Mouse (Mus musculus) embryonic stem cell, embryonic (primary cell): ENCODE data around the gene Cyba.

ENCODE experiments used
- CTCF ChIA-PET, 4 experiments: fragments of 300-600 bp in 2 of 4; fragments of 350-600 bp in 2 of 4; sonication (Branson Sonifier 250); formaldehyde crosslinking; loops; one replicate each; lab custom pipeline; 2022; ENCODE audit warnings: inconsistent platforms in 2 of 4; lab: Charles Lee
- POLR2A ChIA-PET, 4 experiments: fragments of 300-600 bp in 2 of 4; fragments of 350-600 bp in 2 of 4; sonication (Branson Sonifier 250); formaldehyde crosslinking; loops; one replicate each; lab custom pipeline; 2022; ENCODE audit warnings: antibody characterized with exemption in 4 of 4, inconsistent platforms in 1 of 4; lab: Charles Lee

The Cyba gene

GRCm38 (mm10) chr8:122437708-122438331 is 5.1 kb upstream of the Cyba start:
- POLR2A ChIA-PET = interaction anchor here in 2 of 4 experiments (0.8 to 2.4 kb wide), 10 partner anchors 8 to 529 kb away, joined by 3 to 15 read pairs (median 3); partner anchors contain the start of gene Il17c (in 1 of the 2)
- CTCF ChIA-PET = interaction anchor here in 2 of 4 experiments (1.2 to 1.5 kb wide), 5 partner anchors 14 to 169 kb away, joined by 3 to 5 read pairs (median 3); partner anchors contain the start of gene Snai3 (in 1 of the 2)

GRCm38 (mm10) chr8:122436586-122437125 is 3.9 kb upstream of the Cyba start:
- POLR2A ChIA-PET = interaction anchor here in 2 of 4 experiments (0.9 to 2.3 kb wide), 8 partner anchors 9 to 59 kb away, joined by 3 to 6 read pairs (median 4); partner anchors contain the start of gene Snai3 (in 1 of the 2)
- CTCF ChIA-PET = interaction anchor here in 2 of 4 experiments (0.6 to 1.2 kb wide), 4 partner anchors 22 to 99 kb away, joined by 3 to 4 read pairs (median 4); no protein-coding TSS in a partner anchor

DNA sequence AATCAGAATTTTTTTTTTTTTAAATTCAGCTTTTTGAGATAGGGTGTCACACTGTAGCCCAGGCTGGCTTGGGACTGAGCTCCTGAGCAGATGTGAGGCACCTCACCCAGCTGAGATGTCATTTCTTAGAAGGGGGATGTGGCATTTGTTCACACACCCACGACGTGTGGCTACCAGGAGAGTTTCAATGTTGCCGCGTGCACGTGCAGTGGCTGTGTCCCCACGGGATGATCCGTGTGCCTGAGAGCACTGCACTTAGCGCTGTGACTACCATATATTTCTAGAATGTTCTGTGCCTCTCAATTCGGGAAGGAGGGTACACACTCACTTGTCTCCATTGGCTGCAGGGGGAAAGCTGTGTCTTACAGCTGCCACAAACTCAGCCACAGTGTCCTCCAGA is 3.4 kb upstream of the Cyba start:
- ChIA-PET CTCF (interaction anchor here in 2 of 4 experiments (0.6 to 0.9 kb wide), 2 partner anchors 22 to 214 kb away, joined by 3 read pairs; no protein-coding TSS in a partner anchor), POLR2A (interaction anchor here in 2 of 4 experiments (0.9 to 2.3 kb wide), 9 partner anchors 8 to 59 kb away, joined by 3 to 6 read pairs (median 4); partner anchors contain the start of gene Snai3 (in 1 of the 2))

- CTCF ChIA-PET = interaction anchor here in 2 of 4 experiments (0.7 kb wide), 2 partner anchors 104 to 176 kb away, joined by 3 read pairs; no protein-coding TSS in a partner anchor
These were observed 2.6 kb upstream of the Cyba start for GRCm38 (mm10) chr8:122435375-122435774.

GRCm38 (mm10) chr8:122433269-122433905 is 657 bp upstream of the Cyba start:
- POLR2A ChIA-PET = interaction anchor here in 3 of 4 experiments (0.7 to 5.3 kb wide), 37 partner anchors 9 to 609 kb away, joined by 3 to 104 read pairs (median 5); partner anchors contain the start of genes Mvd (in 3 of the 3), Il17c (in 2 of the 3), Cdt1 (in 1 of the 3) and Snai3 (in 1 of the 3)
- CTCF ChIA-PET = interaction anchor here in 2 of 4 experiments (0.8 to 1.7 kb wide), 3 partner anchors 10 to 16 kb away, joined by 3 to 15 read pairs (median 3); partner anchors contain the start of gene Mvd (in 1 of the 2)

More at GRCm38 (mm10) chr8:122435375-122435774, 2.6 kb upstream of the Cyba start:
- POLR2A ChIA-PET = interaction anchor here in 2 of 4 experiments (1.0 to 4.9 kb wide), 5 partner anchors 8 to 58 kb away, joined by 4 to 48 read pairs (median 4); partner anchors contain the start of genes Il17c (in 1 of the 2) and Mvd (in 1 of the 2)

DNA sequence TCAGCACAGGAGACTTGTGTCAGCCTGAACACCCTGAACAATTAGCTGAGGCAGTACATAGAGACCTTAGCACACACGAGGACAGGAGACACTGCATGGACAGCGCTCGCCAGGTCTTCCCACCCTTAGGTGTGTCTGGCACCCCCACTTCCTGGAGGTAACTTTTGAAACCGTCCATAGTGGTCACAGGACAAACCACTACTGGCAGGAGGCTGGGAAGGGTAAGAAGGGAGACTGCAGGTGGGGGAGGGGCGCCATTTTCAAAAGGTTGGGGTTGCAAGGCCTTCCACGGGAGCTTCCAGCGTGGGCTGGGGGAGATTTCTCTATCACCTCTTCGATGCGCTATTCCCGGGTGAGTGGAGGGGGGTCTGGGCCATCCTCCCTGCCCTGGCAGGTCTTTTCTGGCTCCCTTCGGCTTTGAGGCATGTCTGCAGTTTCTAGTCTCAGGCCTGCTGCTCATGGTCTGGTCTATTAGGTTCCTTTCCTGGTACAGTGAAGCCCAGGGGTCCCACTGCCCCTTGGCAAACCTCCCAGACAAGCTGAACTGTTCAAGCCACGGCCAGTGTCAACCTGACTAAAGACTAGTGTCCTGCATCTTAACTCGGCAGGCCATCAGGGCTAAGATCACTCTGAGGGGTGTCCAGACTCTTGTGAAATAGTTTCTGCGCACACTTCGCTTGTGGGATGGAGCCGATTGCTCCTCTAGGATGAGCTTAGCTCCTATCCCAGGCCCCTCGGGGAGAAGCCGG is 862 bp downstream of the Cyba start:
- POLR2A ChIA-PET = interaction anchor here in 3 of 4 experiments (0.6 to 5.3 kb wide), 29 partner anchors 8 to 611 kb away, joined by 3 to 104 read pairs (median 5); partner anchors contain the start of genes Mvd (in 3 of the 3), Il17c (in 2 of the 3), Cdt1 (in 1 of the 3) and Snai3 (in 1 of the 3)
- CTCF ChIA-PET = interaction anchor here in 2 of 4 experiments (0.6 to 1.0 kb wide), 3 partner anchors 18 to 1962 kb away, joined by 3 read pairs; no protein-coding TSS in a partner anchor

- POLR2A ChIA-PET = interaction anchor here in 3 of 4 experiments (0.7 to 5.3 kb wide), 13 partner anchors 8 to 200 kb away, joined by 3 to 104 read pairs (median 13); partner anchors contain the start of genes Mvd (in 3 of the 3), Il17c (in 2 of the 3) and Snai3 (in 1 of the 3)
- CTCF ChIA-PET = no interaction called here
These were observed 2.1 kb downstream of the Cyba start for GRCm38 (mm10) chr8:122430646-122431045.

GRCm38 (mm10) chr8:122430058-122430636 is 2.6 kb downstream of the Cyba start:
- POLR2A ChIA-PET = interaction anchor here in 3 of 4 experiments (0.9 to 5.3 kb wide), 13 partner anchors 7 to 199 kb away, joined by 3 to 104 read pairs (median 7); partner anchors contain the start of genes Mvd (in 3 of the 3), Il17c (in 2 of the 3) and Snai3 (in 1 of the 3)
- CTCF ChIA-PET = interaction anchor here in 1 of 4 experiments (0.7 kb wide), 1 partner anchor 21 kb away, joined by 3 read pairs; no protein-coding TSS in a partner anchor

GRCm38 (mm10) chr8:122428163-122428562 is 4.6 kb downstream of the Cyba start:
- CTCF ChIA-PET = interaction anchor here in 3 of 4 experiments (0.6 to 1.4 kb wide), 3 partner anchors 16 to 197 kb away, joined by 3 to 4 read pairs (median 4); no protein-coding TSS in a partner anchor
- POLR2A ChIA-PET = interaction anchor here (0.6 to 2.6 kb wide), 10 partner anchors 9 to 547 kb away, joined by 3 to 10 read pairs (median 4); partner anchors contain the start of gene Mvd (in 2 of the 4)

DNA sequence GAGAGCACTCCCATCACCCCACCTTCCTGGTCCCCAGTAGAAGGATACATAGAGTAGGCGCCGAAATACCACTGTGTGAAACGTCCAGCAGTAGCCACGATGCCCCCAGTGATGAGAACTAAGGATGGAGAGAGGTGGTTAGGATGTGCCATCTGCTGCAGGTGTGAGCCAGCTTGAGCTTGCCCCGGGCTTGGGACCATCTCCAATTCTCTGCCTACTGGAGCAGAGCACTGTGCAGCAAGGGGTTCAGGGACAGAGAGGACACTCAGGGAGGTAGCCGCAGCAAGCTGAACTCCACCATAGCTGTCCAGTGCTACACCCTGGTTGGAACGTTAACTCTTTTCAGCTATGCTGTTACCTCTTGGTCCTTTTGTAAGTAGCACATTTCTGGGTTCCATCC is 5.1 kb downstream of the Cyba start:
- ChIA-PET CTCF (interaction anchor here in 3 of 4 experiments (0.6 to 1.4 kb wide), 3 partner anchors 17 to 212 kb away, joined by 4 read pairs; no protein-coding TSS in a partner anchor), POLR2A (interaction anchor here in 3 of 4 experiments (0.9 to 2.6 kb wide), 9 partner anchors 9 to 28 kb away, joined by 3 to 10 read pairs (median 4); partner anchors contain the start of gene Mvd (in 2 of the 3))

DNA sequence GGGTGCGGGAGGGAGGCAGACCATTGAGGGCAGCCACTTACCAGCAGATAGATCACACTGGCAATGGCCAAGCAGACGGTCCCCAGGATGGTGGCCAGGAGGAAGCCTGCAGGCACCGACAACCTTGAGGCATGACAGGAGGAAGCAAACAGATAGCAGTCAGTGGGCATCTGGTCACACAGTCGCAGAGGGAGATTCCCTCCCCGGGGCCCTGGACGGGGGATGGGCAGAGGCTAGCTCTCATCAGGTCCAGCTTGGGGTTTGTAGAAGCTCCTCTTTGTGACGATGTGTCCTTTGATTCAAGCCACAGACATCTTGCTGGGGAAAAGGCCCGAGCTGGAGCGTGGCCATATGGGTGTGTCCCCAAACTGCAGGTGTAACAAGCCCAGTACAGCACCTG is 6.6 kb downstream of the Cyba start:
- POLR2A ChIA-PET = interaction anchor here in 3 of 4 experiments (0.6 to 2.6 kb wide), 13 partner anchors 8 to 837 kb away, joined by 3 to 10 read pairs (median 3); partner anchors contain the start of genes Mvd (in 2 of the 3) and Cdt1 (in 1 of the 3)
- CTCF ChIA-PET = interaction anchor here in 1 of 4 experiments (0.8 kb wide), 1 partner anchor 29 kb away, joined by 3 read pairs; no protein-coding TSS in a partner anchor

DNA sequence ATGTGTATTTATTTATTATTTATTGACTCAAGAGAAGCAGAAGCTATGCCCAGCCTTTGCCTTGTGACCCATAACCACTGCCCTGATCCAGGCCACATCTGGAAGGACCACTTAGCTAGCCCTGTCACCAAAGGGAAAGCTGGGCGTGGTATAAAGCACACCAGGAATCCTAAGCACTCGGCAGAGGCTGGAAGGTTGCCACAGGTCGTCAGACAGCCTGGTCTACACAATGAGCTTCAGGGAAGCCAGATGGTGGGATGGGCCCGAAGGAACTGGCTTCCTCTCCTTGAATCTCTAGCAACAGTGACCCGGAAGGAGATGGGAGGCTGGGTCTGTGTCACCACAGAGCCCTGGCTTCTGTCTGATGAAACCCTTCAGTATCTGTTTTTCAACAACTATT is 9.1 kb downstream of the Cyba start:
- CTCF ChIA-PET = interaction anchor here in 2 of 4 experiments (0.7 to 1.4 kb wide), 3 partner anchors 15 to 55 kb away, joined by 3 to 5 read pairs (median 3); no protein-coding TSS in a partner anchor
- POLR2A ChIA-PET = interaction anchor here in 3 of 4 experiments (0.6 to 4.2 kb wide), 28 partner anchors 9 to 473 kb away, joined by 3 to 48 read pairs (median 5); partner anchors contain the start of genes Cyba (in 3 of the 3), Mvd (in 3 of the 3), Aprt (in 1 of the 3) and Cdt1 (in 1 of the 3)

- ChIA-PET CTCF (interaction anchor here in 2 of 4 experiments (0.9 to 1.4 kb wide), 3 partner anchors 15 to 55 kb away, joined by 3 to 5 read pairs (median 4); no protein-coding TSS in a partner anchor), POLR2A (interaction anchor here in 3 of 4 experiments (0.7 to 4.2 kb wide), 25 partner anchors 9 to 473 kb away, joined by 3 to 48 read pairs (median 5); partner anchors contain the start of genes Cyba (in 3 of the 3), Mvd (in 3 of the 3), Aprt (in 1 of the 3) and Cdt1 (in 1 of the 3))
These were observed 9.5 kb downstream of the Cyba start for GRCm38 (mm10) chr8:122423217-122423616.

- POLR2A ChIA-PET = interaction anchor here in 2 of 4 experiments (0.6 to 4.2 kb wide), 5 partner anchors 9 to 45 kb away, joined by 3 to 48 read pairs (median 13); partner anchors contain the start of genes Cyba (in 2 of the 2) and Zc3h18 (in 1 of the 2)
These were observed 11.2 kb downstream of the Cyba start, which contains the start of gene Il17c for GRCm38 (mm10) chr8:122421376-122422070. TSS of gene Il17c (plus strand) at chr8:122422020.

More at GRCm38 (mm10) chr8:122421376-122422070, 11.2 kb downstream of the Cyba start, which contains the start of gene Il17c:
- CTCF ChIA-PET = interaction anchor here in 1 of 4 experiments (0.6 kb wide), 1 partner anchor 21 kb away, joined by 3 read pairs; no protein-coding TSS in a partner anchor
